Mouse (Mus musculus) heart, embryonic 15.5 days (tissue): ENCODE results near the gene Emc8. TPM values are rescaled to one million over a fixed set of nuclear protein-coding genes. Genes with fewer than 3 reads are reported as not detected.

Experiments
- ATAC-seq: fragments of 200-750 bp; cut with Nextera tagmentation; replicated peaks from 2 replicates; pipeline ENCODE4 v1.8.0; 2017; ENCODE audit warnings: low read depth, moderate TSS enrichment; ENCODE audit not compliant: insufficient number of reproducible peaks, insufficient read depth, low FRiP score
- H3K27ac ChIP-seq: fragments of 300-500 bp; sonication (generic); 2 replicates; pipeline ENCODE4 v1.5.1; 2015; ENCODE audit warnings: mild to moderate bottlenecking, inconsistent platforms
- H3K27me3 ChIP-seq: fragments of 300-500 bp; sonication (generic); 2 replicates; pipeline ENCODE4 v1.6.1; 2015; ENCODE audit warnings: inconsistent platforms
- H3K36me3 ChIP-seq: fragments of 300-500 bp; sonication (generic); 2 replicates; pipeline ENCODE4 v1.6.1; 2015; ENCODE audit warnings: mild to moderate bottlenecking, inconsistent platforms
- H3K4me1 ChIP-seq: fragments of 300-500 bp; sonication (generic); replicated peaks from 2 replicates; pipeline ENCODE4 v1.6.1; 2015; ENCODE audit warnings: inconsistent platforms
- H3K4me2 ChIP-seq: fragments of 300-500 bp; sonication (generic); 2 replicates; pipeline ENCODE4 v1.6.1; 2015; ENCODE audit warnings: inconsistent platforms, mild to moderate bottlenecking, moderate library complexity
- H3K4me3 ChIP-seq: fragments of 300-500 bp; sonication (generic); 2 replicates; pipeline ENCODE4 v1.5.1; 2015; ENCODE audit warnings: mild to moderate bottlenecking, inconsistent platforms
- H3K9ac ChIP-seq: fragments of 300-500 bp; sonication (generic); 2 replicates; pipeline ENCODE4 v1.6.1; 2015; ENCODE audit warnings: mild to moderate bottlenecking, inconsistent platforms
- H3K9me3 ChIP-seq: fragments of 300-500 bp; sonication (generic); replicated peaks from 2 replicates; pipeline ENCODE4 v1.6.1; 2016; ENCODE audit warnings: inconsistent platforms
- WGBS: fragments of 180-500 bp; shearing (Covaris S2); methylation state at CpG from one replicate; pipeline ENCODE4 v1.1.7; 2015; ENCODE audit warnings: mixed read lengths; 5-methylcytosine and 5-hydroxymethylcytosine counted together
- polyA plus RNA-seq: library from polyadenylated mRNA; unstranded; fragments of >200 nt; fragmentation: Nextera tagmentation; extraction: Ambion mirVana; gene quantifications from 2 replicates; pipeline ENCODE4 v1.2.1, GENCODE M21; 2015

The Emc8 gene
- polyA plus RNA-seq, 1 experiment from 2014 or later, result 144 TPM

GRCm38 (mm10) chr8:120634329-120634839 is 34.0 kb downstream of the Emc8 start:
- Histone ChIP-seq H3K27me3 (0 out of 2 replicates have a peak, but pooled peaks cover 5% of the 10 kb centered on the region), H3K4me2 (peak overlapping the region; percentile 98), H3K9me3 (no peaks in the 10 kb centered on the region), H3K4me3 (peak overlapping the region; percentile 64), H3K9ac (peak overlapping the region; percentile 60), H3K27ac (no peak overlapping the region), H3K4me1 (peaks cover 22% of the 10 kb centered on the region), H3K36me3 (no peaks in the 10 kb centered on the region)
- ATAC-seq, result peak; percentile 65; the same call in 1 of the 2 replicates
- under 1% methylated on average over 29 of the region's 42 CpGs for WGBS

- 2% methylated on average over 41 of the region's 44 CpGs for WGBS
- peak overlapping the region; percentile 60 for H3K9ac ChIP-seq
- 0 out of 2 replicates have a peak, but pooled peaks cover 5% of the 10 kb centered on the region for H3K27me3 ChIP-seq
- peak overlapping the region; percentile 64 for H3K4me3 ChIP-seq
- peaks cover 22% of the 10 kb centered on the region for H3K4me1 ChIP-seq
- peak overlapping the region; percentile 98 for H3K4me2 ChIP-seq
- no peak overlapping the region for H3K27ac ChIP-seq
- ATAC-seq, result 0 out of 2 replicates have a peak, but pooled peaks have one; percentile 4
- H3K36me3 ChIP-seq, result no peaks in the 10 kb centered on the region
- no peaks in the 10 kb centered on the region for H3K9me3 ChIP-seq
Measured at GRCm38 (mm10) chr8:120633665-120634271, 34.6 kb downstream of the Emc8 start.

- Histone ChIP-seq H3K27me3 (0 out of 2 replicates have a peak, but pooled peaks cover 5% of the 10 kb centered on the region), H3K9ac (no peak overlapping the region), H3K4me1 (peaks cover 22% of the 10 kb centered on the region), H3K9me3 (no peaks in the 10 kb centered on the region), H3K4me3 (peak overlapping the region; percentile 64), H3K36me3 (no peaks in the 10 kb centered on the region), H3K4me2 (peak overlapping the region; percentile 98), H3K27ac (no peak overlapping the region)
- no peak for ATAC-seq
- 37% methylated on average over 17 of the region's 17 CpGs for WGBS
Measured at GRCm38 (mm10) chr8:120632969-120633664, 35.3 kb downstream of the Emc8 start.

GRCm38 (mm10) chr8:120631441-120632375 is 36.7 kb downstream of the Emc8 start:
- no peak overlapping the region for H3K9ac ChIP-seq
- no peak overlapping the region for H3K27ac ChIP-seq
- 75% methylated on average over 21 of the region's 21 CpGs for WGBS
- H3K4me3 ChIP-seq, result no peak overlapping the region
- no peaks in the 10 kb centered on the region for H3K9me3 ChIP-seq
- no peak for ATAC-seq
- no peak overlapping the region for H3K4me2 ChIP-seq
- H3K27me3 ChIP-seq, result peaks cover 5% of the 10 kb centered on the region; the same call in 1 of the 2 replicates
- peaks cover 22% of the 10 kb centered on the region for H3K4me1 ChIP-seq
- no peaks in the 10 kb centered on the region for H3K36me3 ChIP-seq

- no peak for ATAC-seq
Measured at GRCm38 (mm10) chr8:120630848-120631247, 37.5 kb downstream of the Emc8 start.

GRCm38 (mm10) chr8:120630031-120630430 is 38.3 kb downstream of the Emc8 start:
- Histone ChIP-seq H3K9me3 (no peaks in the 10 kb centered on the region), H3K27ac (no peak overlapping the region), H3K27me3 (no peaks in the 10 kb centered on the region; the same call in 1 of the 2 replicates), H3K36me3 (no peaks in the 10 kb centered on the region), H3K4me1 (peaks cover 22% of the 10 kb centered on the region), H3K4me2 (no peak overlapping the region), H3K4me3 (no peak overlapping the region), H3K9ac (no peak overlapping the region)
- ATAC-seq, result no peak
- WGBS, result 37% methylated on average over 5 of the region's 5 CpGs

More at GRCm38 (mm10) chr8:120630848-120631247, 37.5 kb downstream of the Emc8 start:
- Histone ChIP-seq H3K27me3 (peaks cover 3% of the 10 kb centered on the region; the same call in 1 of the 2 replicates), H3K36me3 (no peaks in the 10 kb centered on the region), H3K4me2 (no peak overlapping the region), H3K9ac (no peak overlapping the region), H3K4me1 (peaks cover 22% of the 10 kb centered on the region), H3K27ac (no peak overlapping the region), H3K4me3 (no peak overlapping the region), H3K9me3 (no peaks in the 10 kb centered on the region)
- WGBS, result 46% methylated on average over 6 of the region's 6 CpGs

- Histone ChIP-seq H3K9me3 (no peaks in the 10 kb centered on the region), H3K4me2 (no peak overlapping the region), H3K4me3 (no peak overlapping the region), H3K27ac (no peak overlapping the region), H3K36me3 (no peaks in the 10 kb centered on the region), H3K4me1 (peaks cover 9% of the 10 kb centered on the region), H3K9ac (no peak overlapping the region), H3K27me3 (no peaks in the 10 kb centered on the region; the same call in 1 of the 2 replicates)
- 76% methylated on average over 5 of the region's 5 CpGs for WGBS
- ATAC-seq, result no peak
Measured at GRCm38 (mm10) chr8:120627298-120627697, 41.1 kb downstream of the Emc8 start.

- no peaks in the 10 kb centered on the region; the same call in 1 of the 2 replicates for H3K27me3 ChIP-seq
- peaks cover 11% of the 10 kb centered on the region for H3K4me1 ChIP-seq
- H3K9ac ChIP-seq, result no peak overlapping the region
- H3K36me3 ChIP-seq, result no peaks in the 10 kb centered on the region
- ATAC-seq, result no peak
- WGBS, result 60% methylated on average over 11 of the region's 11 CpGs
- no peaks in the 10 kb centered on the region for H3K9me3 ChIP-seq
- no peak overlapping the region for H3K4me2 ChIP-seq
- H3K27ac ChIP-seq, result no peak overlapping the region
- no peak overlapping the region for H3K4me3 ChIP-seq
Measured at GRCm38 (mm10) chr8:120626461-120626860, 41.9 kb downstream of the Emc8 start.

- Histone ChIP-seq H3K9ac (no peak overlapping the region), H3K4me2 (no peak overlapping the region), H3K27ac (no peak overlapping the region), H3K4me1 (peaks cover 21% of the 10 kb centered on the region), H3K36me3 (no peaks in the 10 kb centered on the region), H3K9me3 (no peaks in the 10 kb centered on the region), H3K4me3 (no peak overlapping the region), H3K27me3 (no peaks in the 10 kb centered on the region; the same call in 1 of the 2 replicates)
- ATAC-seq, result no peak
- WGBS, result 49% methylated on average over 2 of the region's 2 CpGs
Measured at GRCm38 (mm10) chr8:120623608-120624007, 44.8 kb downstream of the Emc8 start.

GRCm38 (mm10) chr8:120622161-120622560 is 46.2 kb downstream of the Emc8 start:
- Histone ChIP-seq H3K9me3 (no peaks in the 10 kb centered on the region), H3K4me3 (no peak overlapping the region), H3K36me3 (no peaks in the 10 kb centered on the region), H3K27me3 (no peaks in the 10 kb centered on the region), H3K9ac (no peak overlapping the region), H3K4me2 (no peak overlapping the region), H3K27ac (no peak overlapping the region), H3K4me1 (peaks cover 23% of the 10 kb centered on the region)
- no peak for ATAC-seq
- WGBS, result 67% methylated on average over 14 of the region's 14 CpGs

- no peak overlapping the region for H3K9ac ChIP-seq
- H3K36me3 ChIP-seq, result no peaks in the 10 kb centered on the region
- H3K27me3 ChIP-seq, result no peaks in the 10 kb centered on the region
- no peaks in the 10 kb centered on the region for H3K9me3 ChIP-seq
- peaks cover 26% of the 10 kb centered on the region for H3K4me1 ChIP-seq
- H3K27ac ChIP-seq, result no peak overlapping the region
- no peak for ATAC-seq
- 51% methylated on average over 7 of the region's 7 CpGs for WGBS
- H3K4me2 ChIP-seq, result no peak overlapping the region
- no peak overlapping the region for H3K4me3 ChIP-seq
Measured at GRCm38 (mm10) chr8:120620441-120620840, 47.9 kb downstream of the Emc8 start.
